Mouse (Mus musculus) lung, embryonic 14.5 days (tissue): ENCODE data around the gene a. TPM values are rescaled to one million over a fixed set of nuclear protein-coding genes. Genes with fewer than 3 reads are reported as not detected.

Experiments
- ATAC-seq: fragments of 200-750 bp; cut with Nextera tagmentation; 2 replicates; pipeline ENCODE4 v1.8.0; 2017; ENCODE audit warnings: mild to moderate bottlenecking, moderate TSS enrichment, moderate library complexity; ENCODE audit not compliant: insufficient read depth
- DNase-seq: peaks from one replicate; pipeline ENCODE4 v3.0.0-alpha.2; 2015
- H3K27ac ChIP-seq: fragments of 300-500 bp; sonication (generic); 2 replicates; pipeline ENCODE4 v1.5.1; 2014; ENCODE audit warnings: low read depth, mild to moderate bottlenecking, moderate library complexity
- H3K27me3 ChIP-seq: fragments of 300-500 bp; sonication (generic); 2 replicates; pipeline ENCODE4 v1.6.1; 2014; ENCODE audit warnings: low read length, control low read depth; ENCODE audit not compliant: insufficient read depth
- H3K36me3 ChIP-seq: fragments of 300-500 bp; sonication (generic); 2 replicates; pipeline ENCODE4 v1.6.1; 2014; ENCODE audit warnings: control low read depth; ENCODE audit not compliant: insufficient read depth
- H3K4me1 ChIP-seq: fragments of 300-500 bp; sonication (generic); 2 replicates; pipeline ENCODE4 v1.6.1; 2014; ENCODE audit warnings: antibody characterized with exemption, control low read depth; ENCODE audit not compliant: insufficient read depth
- H3K4me2 ChIP-seq: fragments of 300-500 bp; sonication (generic); 2 replicates; pipeline ENCODE4 v1.6.1; 2014; ENCODE audit warnings: mild to moderate bottlenecking
- H3K4me3 ChIP-seq: fragments of 300-500 bp; sonication (generic); 2 replicates; pipeline ENCODE4 v1.5.1; 2014; ENCODE audit warnings: low read depth, low read length
- H3K9ac ChIP-seq: fragments of 300-500 bp; sonication (generic); 2 replicates; pipeline ENCODE4 v1.6.1; 2014
- H3K9me3 ChIP-seq: fragments of 300-500 bp; sonication (generic); 2 replicates; pipeline ENCODE4 v1.6.1; 2016; ENCODE audit warnings: low read depth, low read length, control low read depth
- CTCF ChIP-seq: IDR thresholded peaks from 2 replicates; pipeline ENCODE4 v1.5.1; 2016; ENCODE audit warnings: antibody characterized with exemption, low read depth
- WGBS: fragments of 180-500 bp; shearing (Covaris S2); extraction: QIAGEN DNeasy Blood & Tissue Kit; methylation state at CpG from one replicate; pipeline ENCODE4 v1.1.7; 2014; 5-methylcytosine and 5-hydroxymethylcytosine counted together
- polyA plus RNA-seq: library from polyadenylated mRNA; unstranded; fragments of >200 nt; fragmentation: Nextera tagmentation; extraction: Ambion mirVana; gene quantifications from 2 replicates; pipeline ENCODE4 v1.2.1, GENCODE M21; 2014

a gene
- polyA plus RNA-seq, 1 experiment from 2014 or later: not detected

DNA sequence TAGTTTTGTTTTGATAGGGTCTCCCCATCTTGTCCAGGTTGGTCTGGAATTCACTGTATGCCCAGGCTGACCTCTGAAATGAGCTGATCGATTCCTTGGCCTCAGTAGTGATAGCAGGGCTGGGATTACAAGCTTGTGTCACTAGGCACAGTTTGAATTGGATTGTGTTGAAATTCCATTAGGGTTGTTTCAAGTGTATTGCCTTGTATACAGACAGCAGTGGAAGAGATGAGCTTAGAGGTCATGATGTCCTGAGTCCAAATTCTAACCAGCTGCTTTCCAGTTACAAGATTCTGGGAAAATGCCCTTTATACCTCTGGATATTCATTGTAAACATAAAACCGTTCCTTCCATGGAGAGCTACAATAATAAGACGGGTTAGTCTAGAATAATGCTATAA lies 282.1 kb downstream of the a start:
- H3K4me3 ChIP-seq: peak overlapping the region; percentile 58
- peaks cover 10% of the 10 kb centered on the region for H3K4me1 ChIP-seq
- no peaks in the 10 kb centered on the region for H3K27me3 ChIP-seq
- H3K9ac ChIP-seq: peak overlapping the region; percentile 69
- WGBS: 13% methylated on average over 3 of the region's 3 CpGs
- peak; percentile 16 for DNase-seq
- no peak overlapping the region for H3K27ac ChIP-seq
- H3K9me3 ChIP-seq: no peaks in the 10 kb centered on the region
- H3K4me2 ChIP-seq: peak overlapping the region; percentile 71
- peaks cover 9% of the 10 kb centered on the region for H3K36me3 ChIP-seq
- no peak for ATAC-seq
- TF ChIP-seq CTCF: no peak

DNA sequence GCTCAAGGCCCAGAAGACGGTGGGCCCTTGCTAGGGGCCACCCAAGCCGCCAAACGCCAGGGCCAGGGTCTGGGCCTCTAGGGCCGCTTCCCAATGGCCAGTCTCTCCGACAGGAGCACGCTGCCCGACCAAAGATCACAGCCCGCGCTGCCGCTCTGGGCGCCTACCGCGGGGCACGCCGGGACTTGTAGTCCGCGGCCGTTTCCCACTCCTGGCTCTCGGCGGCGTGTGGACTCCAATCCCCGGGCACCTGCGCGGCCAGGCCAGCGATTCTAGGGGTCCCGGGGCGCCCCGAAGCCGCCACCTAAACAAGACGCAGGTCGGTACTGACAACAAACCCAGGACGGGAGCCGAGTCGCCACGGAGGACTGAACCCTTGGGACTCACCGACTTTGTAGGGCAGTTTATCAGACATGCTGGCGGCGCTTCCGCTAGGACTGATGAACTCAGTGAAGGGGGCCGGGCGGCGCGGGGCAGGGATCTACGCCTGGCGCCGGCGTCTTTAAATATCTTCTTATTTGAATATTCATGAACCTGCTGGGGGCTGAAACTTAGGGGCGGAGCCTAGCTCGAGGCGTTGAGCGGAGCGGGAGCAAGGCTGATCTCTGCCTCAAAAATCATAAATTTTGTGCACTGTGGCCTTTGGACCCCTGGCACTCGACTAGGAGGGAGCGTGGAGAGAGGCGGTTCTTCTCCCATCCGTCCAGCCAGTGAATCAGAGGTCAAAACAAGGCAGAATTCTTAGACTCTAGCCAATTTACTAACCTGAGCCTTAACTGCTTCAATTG lies 283.0 kb downstream of the a start, which contains the start of gene Ahcy:
TSS of gene Ahcy (minus strand) at position 520 of the 788 bp plus-strand sequence.
- peak within 1 kb of the TSS; percentile 58 for H3K4me3 ChIP-seq

DNA sequence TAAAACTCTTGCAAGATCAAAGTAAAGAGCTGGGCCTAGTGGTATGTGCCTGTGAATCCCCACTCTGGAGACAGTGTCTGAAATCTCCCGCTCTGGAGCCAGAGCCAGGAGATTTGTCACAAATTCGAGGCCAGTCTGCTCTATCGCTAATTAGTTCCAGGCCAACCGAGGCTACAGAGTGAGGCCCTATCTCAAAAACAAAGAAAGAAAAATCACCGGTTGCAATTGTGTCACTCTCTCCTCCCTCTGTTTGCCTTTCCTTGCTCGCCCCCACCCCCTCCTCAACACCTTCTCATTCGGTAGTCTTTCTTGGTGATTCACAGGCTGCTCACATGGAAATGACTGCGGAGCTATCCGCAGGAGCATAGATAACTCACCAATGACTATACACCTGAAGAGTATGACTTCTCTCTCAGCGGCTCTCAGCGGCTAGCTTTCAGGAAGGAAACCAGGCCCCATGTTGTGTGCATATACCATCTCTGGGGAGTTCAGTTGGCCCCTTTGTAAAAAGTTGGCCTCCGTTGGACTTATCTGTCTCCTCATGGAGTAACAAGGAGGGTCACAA lies 283.6 kb downstream of the a start:
- H3K4me1 ChIP-seq: peaks cover 10% of the 10 kb centered on the region
- peak overlapping the region; percentile 55; the same call in 1 of the 2 replicates for H3K27ac ChIP-seq
- peak overlapping the region; percentile 58 for H3K4me3 ChIP-seq
- H3K9me3 ChIP-seq: no peaks in the 10 kb centered on the region
- no peak for DNase-seq
- H3K27me3 ChIP-seq: no peaks in the 10 kb centered on the region
- ATAC-seq: peak; percentile 54
- peaks cover 4% of the 10 kb centered on the region; the same call in 1 of the 2 replicates for H3K36me3 ChIP-seq
- WGBS: 14% methylated on average over 12 of the region's 12 CpGs
- H3K4me2 ChIP-seq: peak overlapping the region; percentile 71
- H3K9ac ChIP-seq: peak overlapping the region; percentile 69
- no peak for TF ChIP-seq CTCF

More for the DNA sequence above, 283.0 kb downstream of the a start, which contains the start of gene Ahcy:
- ATAC-seq (peak; percentile 96), DNase-seq (peak; percentile 96)
- H3K4me1 ChIP-seq: peaks cover 10% of the 10 kb centered on the region
- H3K9ac ChIP-seq: peak within 1 kb of the TSS; percentile 69
- peaks cover 7% of the 10 kb centered on the region; the same call in 1 of the 2 replicates for H3K36me3 ChIP-seq
- H3K4me2 ChIP-seq: peak within 1 kb of the TSS; percentile 71
- H3K9me3 ChIP-seq: no peaks in the 10 kb centered on the region
- no peaks in the 10 kb centered on the region for H3K27me3 ChIP-seq
- peak within 1 kb of the TSS; percentile 64 for H3K27ac ChIP-seq
- 0 out of 2 replicates have a peak, but pooled peaks have one; percentile 5 for TF ChIP-seq CTCF
- WGBS: under 1% methylated on average over 56 of the region's 56 CpGs

DNA sequence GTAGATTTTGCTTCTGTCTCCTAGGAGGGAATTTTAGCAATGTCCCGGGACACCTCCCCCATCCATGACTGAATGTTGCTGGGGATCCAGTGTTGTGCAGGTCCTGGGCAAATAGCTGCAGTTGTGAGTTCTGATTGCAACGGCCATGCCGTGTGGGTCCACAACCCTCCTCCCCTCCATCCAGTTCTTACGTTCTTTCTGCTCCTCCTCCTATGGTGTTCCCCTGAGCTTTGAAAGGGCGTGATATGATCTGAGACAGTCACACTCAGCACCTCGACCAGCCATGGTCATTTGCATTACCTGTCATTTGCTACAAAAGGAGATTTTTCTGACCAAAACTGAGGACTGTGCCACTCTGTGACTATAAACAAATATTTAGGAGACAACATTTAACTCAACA lies 284.4 kb downstream of the a start:
- Histone ChIP-seq H3K27me3 (no peaks in the 10 kb centered on the region), H3K4me3 (no peak overlapping the region), H3K27ac (no peak overlapping the region), H3K9ac (no peak overlapping the region), H3K4me2 (no peak overlapping the region), H3K36me3 (peaks cover 4% of the 10 kb centered on the region; the same call in 1 of the 2 replicates), H3K4me1 (peaks cover 10% of the 10 kb centered on the region), H3K9me3 (no peaks in the 10 kb centered on the region)
- TF ChIP-seq CTCF: no peak
- ATAC-seq (no peak), DNase-seq (no peak)
- WGBS: 74% methylated on average over 6 of the region's 6 CpGs

DNA sequence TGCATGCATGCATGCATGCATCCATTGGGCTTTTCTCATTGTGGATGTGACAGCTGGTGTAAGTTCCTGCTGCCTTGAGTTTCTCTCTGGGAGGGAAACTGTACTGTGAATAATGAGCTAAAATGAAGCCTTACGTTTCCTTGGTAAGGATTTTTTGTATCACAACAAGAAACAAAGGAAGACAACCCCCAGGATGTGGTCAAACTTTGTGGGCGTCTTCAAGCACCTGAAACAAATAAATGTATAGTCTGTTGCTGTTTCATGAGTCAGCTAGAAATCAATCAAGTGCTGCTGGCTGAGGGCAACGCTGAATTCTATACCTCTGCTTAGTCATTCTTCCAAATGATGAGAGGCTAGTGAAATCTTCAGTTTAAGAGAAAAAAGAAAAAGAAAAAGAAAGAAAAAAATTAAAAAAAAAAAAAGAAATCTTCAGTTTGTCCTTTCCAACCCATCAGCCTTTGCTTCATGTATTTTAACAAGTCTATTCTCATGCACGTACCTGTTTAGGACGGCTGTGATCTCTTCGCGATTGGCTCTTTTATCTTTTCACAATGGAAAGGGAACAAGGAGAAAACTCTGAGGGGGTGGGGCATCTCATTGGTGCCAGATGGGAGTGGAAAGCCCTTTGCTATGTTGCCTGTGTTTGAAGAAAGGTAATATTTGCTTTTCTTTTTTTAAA lies 288.4 kb downstream of the a start:
- WGBS: 37% methylated on average over 7 of the region's 7 CpGs
- no peak overlapping the region for H3K4me2 ChIP-seq

DNA sequence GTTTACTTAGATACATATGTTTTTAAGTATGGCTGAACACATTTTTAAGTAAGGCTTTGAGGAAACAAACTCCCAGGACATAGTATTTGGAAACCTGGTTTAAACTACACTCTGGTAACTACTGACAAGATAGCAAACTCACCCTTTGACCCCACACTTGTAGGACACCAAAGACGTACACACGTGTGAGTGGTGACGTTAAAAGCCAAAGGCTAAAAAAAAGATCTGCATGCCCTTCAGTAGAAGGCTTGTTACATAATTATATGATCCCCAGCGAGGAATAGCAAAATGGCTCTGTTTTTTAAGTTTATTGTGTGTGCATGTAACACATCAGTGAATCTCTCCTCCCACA lies 289.0 kb downstream of the a start:
- Histone ChIP-seq H3K27me3 (no peaks in the 10 kb centered on the region), H3K36me3 (no peaks in the 10 kb centered on the region), H3K4me2 (no peak overlapping the region), H3K4me1 (peaks cover 3% of the 10 kb centered on the region; the same call in 1 of the 2 replicates), H3K9me3 (no peaks in the 10 kb centered on the region), H3K4me3 (no peak overlapping the region), H3K9ac (no peak overlapping the region), H3K27ac (no peak overlapping the region)
- DNase-seq (no peak), ATAC-seq (no peak)
- 32% methylated on average over 4 of the region's 4 CpGs for WGBS
- TF ChIP-seq CTCF: no peak

More for the DNA sequence above, 288.4 kb downstream of the a start:
- no peak overlapping the region for H3K27ac ChIP-seq
- no peaks in the 10 kb centered on the region for H3K27me3 ChIP-seq
- DNase-seq: no peak
- H3K36me3 ChIP-seq: no peaks in the 10 kb centered on the region
- no peak for TF ChIP-seq CTCF
- peaks cover 7% of the 10 kb centered on the region; the same call in 1 of the 2 replicates for H3K4me1 ChIP-seq
- no peak for ATAC-seq
- H3K9ac ChIP-seq: no peak overlapping the region
- H3K4me3 ChIP-seq: no peak overlapping the region
- H3K9me3 ChIP-seq: no peaks in the 10 kb centered on the region

DNA sequence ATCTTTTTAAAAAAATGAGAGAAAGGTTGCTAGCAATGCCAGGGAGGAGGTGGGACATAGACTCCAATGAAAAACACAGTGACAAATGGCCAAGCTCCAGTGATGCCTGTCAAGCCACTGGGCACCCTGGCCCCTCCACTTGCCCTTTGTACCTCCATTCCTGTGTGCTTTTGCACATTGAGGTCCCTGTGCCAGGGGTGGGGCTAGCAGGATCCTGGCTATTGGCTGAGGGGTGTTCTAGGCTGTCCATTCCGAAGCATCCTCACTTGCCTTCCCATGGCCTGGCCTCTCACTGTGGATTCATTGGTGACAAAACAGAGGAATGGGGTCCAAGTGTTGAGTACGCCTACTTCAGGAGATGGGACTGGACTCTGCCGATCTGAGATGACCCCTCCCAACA lies 289.9 kb downstream of the a start:
- no peak overlapping the region for H3K4me2 ChIP-seq
- 88% methylated on average over 3 of the region's 3 CpGs for WGBS
- no peaks in the 10 kb centered on the region for H3K27me3 ChIP-seq
- H3K4me1 ChIP-seq: no peaks in the 10 kb centered on the region
- no peak overlapping the region for H3K9ac ChIP-seq
- no peaks in the 10 kb centered on the region for H3K9me3 ChIP-seq
- no peak for TF ChIP-seq CTCF
- H3K36me3 ChIP-seq: no peaks in the 10 kb centered on the region
- H3K27ac ChIP-seq: no peak overlapping the region
- no peak overlapping the region for H3K4me3 ChIP-seq
- ATAC-seq (no peak), DNase-seq (no peak)
